Mouse (Mus musculus) spleen, embryonic (tissue): ENCODE measurements around the gene Glis2.

Experiments used
- CTCF ChIA-PET: fragments of 350-600 bp; sonication (Branson Sonifier 250); formaldehyde crosslinking; loops from one replicate; lab custom pipeline; 2022; lab: Charles Lee

The Glis2 gene

DNA sequence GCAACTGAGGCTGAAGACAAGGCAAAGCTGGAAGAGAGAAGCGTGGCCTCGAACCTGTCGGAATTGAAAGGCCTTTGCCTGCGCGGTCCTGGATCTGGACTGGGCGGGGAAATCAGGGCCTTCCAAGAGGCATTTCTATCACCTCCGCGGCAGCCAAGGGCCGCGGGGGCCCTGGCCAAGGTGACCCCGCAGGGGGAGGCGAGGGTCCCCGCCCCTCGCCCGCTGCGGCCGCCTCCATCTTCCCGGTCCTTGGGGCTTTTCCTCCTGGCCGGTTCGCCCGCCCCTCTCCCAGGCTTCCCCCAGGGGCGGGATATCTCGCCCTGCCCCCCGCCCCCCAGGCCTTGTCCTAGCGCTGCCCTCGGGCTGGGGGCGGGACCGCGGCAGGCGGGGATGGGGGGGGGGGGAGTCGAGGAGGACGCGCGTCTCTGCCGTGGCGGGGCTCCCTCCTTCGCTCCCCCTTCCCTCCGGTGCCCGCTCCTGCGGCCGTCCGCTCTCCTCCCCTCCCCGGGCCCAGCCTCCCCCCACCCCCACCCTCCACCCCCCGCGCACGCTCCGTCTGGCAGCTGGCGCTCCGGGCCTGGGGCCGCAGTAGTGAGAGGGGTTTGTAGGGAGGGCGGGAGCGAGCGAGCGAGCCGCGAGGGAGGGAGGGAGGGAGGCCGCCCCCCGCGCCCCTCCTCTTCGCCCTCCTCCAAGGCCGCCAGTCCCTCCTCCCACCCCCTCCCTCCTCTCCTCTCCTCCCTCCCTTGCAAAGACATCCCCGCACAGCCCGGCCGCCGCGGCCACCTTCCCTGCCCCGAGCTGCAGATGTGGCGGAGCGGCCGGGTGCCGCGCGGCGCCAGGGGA lies at the start of gene Glis2:
TSS of gene Glis2 (plus strand) at position 743 of the 843 bp plus-strand sequence.
- CTCF ChIA-PET, result interaction anchor here (0.7 to 0.9 kb wide), 2 partner anchors 17 to 432 kb away, joined by 3 to 4 read pairs; no protein-coding TSS in a partner anchor

- CTCF ChIA-PET, result no interaction called here
Observed at GRCm38 (mm10) chr16:4544845-4545244, 49.7 kb upstream of the Glis2 start.

- CTCF ChIA-PET, result no interaction called here
Observed at GRCm38 (mm10) chr16:4546838-4547237, 47.7 kb upstream of the Glis2 start.

- CTCF ChIA-PET, result no interaction called here
Observed at GRCm38 (mm10) chr16:4547611-4548010, 46.9 kb upstream of the Glis2 start.

GRCm38 (mm10) chr16:4548953-4549688 lies 45.4 kb upstream of the Glis2 start:
- CTCF ChIA-PET, result interaction anchor here (0.7 kb wide), 1 partner anchor 61 kb away, joined by 6 read pairs; no protein-coding TSS in a partner anchor

- CTCF ChIA-PET, result interaction anchor here (0.6 kb wide), 1 partner anchor 50 kb away, joined by 3 read pairs; no protein-coding TSS in a partner anchor
Observed at GRCm38 (mm10) chr16:4551056-4551455, 43.5 kb upstream of the Glis2 start.

DNA sequence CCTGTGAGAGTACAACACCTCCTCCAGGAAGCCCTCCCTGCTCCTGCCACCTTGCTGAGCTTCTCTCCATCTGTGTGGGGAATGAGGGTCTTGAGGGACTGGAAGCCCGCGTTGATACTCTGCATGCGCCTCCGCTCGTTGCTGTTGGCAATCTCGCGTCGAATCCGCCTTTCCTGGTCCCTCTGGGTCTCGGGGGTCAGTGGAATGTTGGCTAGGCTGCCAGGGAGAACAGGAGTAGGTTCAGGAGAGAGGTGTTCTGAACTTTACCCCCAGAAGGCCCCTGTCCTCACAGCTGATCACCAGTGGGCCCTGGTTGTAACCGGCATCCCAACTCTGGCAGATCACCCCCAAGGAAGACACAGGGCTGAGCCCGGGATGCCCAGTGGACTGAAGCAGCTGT lies 42.6 kb upstream of the Glis2 start:
- CTCF ChIA-PET, result no interaction called here

- CTCF ChIA-PET, result interaction anchor here (0.6 kb wide), 1 partner anchor 57 kb away, joined by 6 read pairs; no protein-coding TSS in a partner anchor
Observed at GRCm38 (mm10) chr16:4552829-4553550, 41.5 kb upstream of the Glis2 start.

GRCm38 (mm10) chr16:4555555-4555954 lies 39.0 kb upstream of the Glis2 start:
- CTCF ChIA-PET, result no interaction called here

GRCm38 (mm10) chr16:4557085-4557484 lies 37.4 kb upstream of the Glis2 start:
- CTCF ChIA-PET, result no interaction called here

DNA sequence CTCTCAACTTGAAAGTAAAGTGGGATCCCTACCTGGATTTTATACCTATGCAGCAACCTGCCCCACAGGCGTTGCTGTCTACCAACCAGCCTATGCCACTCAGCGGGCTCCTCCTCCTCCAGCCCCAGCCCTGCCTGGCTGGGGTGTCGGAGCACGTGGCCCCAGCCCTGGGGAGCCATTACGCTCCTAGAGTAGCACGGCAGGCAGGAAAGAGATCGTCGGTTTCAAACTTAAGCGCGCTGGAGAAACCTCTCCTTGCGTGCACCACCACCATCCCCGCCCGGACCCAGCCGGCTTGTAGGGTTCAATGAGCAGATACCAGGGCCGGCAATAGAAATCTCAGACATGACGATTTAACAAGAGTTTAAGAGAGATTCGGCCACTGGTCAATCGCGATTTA lies 36.6 kb upstream of the Glis2 start:
- CTCF ChIA-PET, result interaction anchor here (0.6 kb wide), 1 partner anchor 69 kb away, joined by 3 read pairs; no protein-coding TSS in a partner anchor

DNA sequence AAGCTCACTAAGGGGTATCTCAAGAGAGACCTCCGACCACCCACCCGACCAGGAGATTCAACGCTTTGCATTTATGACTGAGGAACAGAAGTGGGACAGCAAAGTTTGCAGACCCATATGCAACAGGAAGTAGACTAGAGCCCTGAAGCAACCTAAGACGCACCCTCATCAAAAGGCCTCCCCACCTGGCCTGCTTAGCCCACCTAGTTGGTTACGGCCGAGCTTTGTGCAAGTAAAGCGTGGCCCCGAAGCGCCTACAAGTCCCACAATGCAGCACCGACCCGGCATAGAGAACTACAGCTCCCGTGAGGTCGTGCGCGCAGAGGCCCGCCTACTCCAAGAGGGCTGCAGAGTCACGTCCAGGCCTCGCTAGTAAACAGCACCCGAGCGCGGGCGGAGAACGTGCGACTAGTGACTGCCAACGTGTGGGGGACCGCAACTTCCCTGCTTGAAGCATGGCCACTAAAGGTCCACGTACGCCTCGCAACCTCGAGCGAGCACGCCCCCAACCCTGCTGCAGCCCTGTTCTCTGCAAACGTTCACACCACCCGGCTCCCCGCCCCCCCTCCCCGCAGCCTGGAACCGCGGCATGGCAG lies 36.0 kb upstream of the Glis2 start:
- CTCF ChIA-PET, result interaction anchor here (0.6 kb wide), 2 partner anchors 69 to 136 kb away, joined by 3 to 7 read pairs; no protein-coding TSS in a partner anchor

DNA sequence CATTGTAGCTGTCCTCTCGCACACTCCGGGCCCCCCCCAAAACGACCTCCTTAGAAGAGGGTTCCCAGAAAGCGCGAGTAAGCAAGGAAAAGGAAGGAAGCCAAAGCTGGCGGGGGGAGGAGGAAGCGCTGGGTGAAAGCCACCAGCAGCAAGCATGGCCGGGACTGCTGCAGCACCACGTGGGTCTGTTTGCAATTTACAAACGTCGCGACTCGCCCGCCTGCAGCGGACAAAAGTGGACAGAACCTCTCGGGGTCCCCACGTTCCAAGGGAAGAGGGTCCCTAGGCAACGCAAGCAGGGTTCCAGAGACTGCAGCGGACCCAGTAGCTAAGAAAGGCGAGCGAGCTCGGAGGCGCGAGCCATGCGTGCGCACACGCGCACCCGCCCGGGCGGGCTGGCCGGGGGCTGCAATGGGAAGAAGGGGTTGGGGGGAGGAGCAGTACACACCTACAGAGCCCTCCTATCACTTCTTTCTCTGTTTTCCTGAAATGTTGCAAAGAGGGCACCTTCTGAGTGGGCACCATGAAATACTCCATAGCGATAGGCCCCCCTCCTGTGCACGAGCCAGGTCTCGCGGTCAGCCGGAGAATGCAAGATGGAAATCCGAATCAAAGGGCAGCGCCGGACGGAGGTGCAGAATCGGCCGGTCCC lies 35.4 kb upstream of the Glis2 start:
- CTCF ChIA-PET, result interaction anchor here (0.6 to 0.7 kb wide), 3 partner anchors 68 to 137 kb away, joined by 4 to 7 read pairs (median 5); no protein-coding TSS in a partner anchor

DNA sequence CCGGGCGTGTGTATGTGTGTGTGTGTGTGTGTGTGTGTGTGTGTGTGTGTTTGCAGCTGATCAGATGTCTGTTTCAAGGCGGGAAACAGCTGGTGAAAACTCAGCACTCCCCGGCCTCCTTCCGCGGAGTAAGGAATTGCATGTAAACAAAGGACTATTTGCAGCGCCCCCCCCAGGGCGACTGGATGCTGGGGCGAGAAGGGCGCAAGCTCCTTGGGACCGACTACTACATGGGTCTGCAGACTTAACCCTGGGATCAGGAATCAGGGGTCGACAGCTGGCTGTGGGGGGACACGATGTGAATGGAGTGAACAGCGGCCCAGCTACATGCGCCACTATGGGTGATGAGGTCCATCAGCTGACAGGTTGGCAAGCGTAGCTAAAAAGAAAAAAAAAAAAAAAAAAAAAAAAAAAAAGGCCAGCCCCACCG lies 34.8 kb upstream of the Glis2 start, which contains the start of gene Tfap4:
TSS of gene Tfap4 (minus strand) at position 140 of the 430 bp plus-strand sequence.
- CTCF ChIA-PET, result interaction anchor here (0.6 to 0.7 kb wide), 4 partner anchors 20 to 94 kb away, joined by 4 to 6 read pairs (median 4); no protein-coding TSS in a partner anchor

- CTCF ChIA-PET, result interaction anchor here (0.6 to 0.7 kb wide), 4 partner anchors 21 to 93 kb away, joined by 4 to 6 read pairs (median 4); no protein-coding TSS in a partner anchor
Observed at GRCm38 (mm10) chr16:4560145-4560952, 34.2 kb upstream of the Glis2 start.

DNA sequence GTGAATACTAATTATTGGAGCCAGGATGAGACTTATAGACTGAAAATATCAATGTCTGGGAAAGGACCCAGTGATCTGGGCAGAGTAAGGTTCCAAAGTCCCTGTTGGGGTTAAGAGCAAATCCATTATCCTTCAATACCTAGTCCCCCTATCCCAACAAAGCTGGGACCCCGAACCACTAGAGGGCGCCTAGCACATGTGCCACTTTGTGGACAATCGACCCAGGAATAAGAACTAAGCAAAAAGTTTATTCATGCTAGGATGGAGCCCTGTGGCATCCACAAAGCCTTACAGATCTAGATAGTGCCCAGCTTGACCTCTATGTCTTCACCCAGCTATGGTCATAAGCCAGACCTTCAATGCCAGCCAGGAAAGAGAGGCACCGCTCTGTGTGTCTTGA lies 26.6 kb upstream of the Glis2 start:
- CTCF ChIA-PET, result interaction anchor here (0.6 to 1.3 kb wide), 7 partner anchors 9 to 258 kb away, joined by 3 to 5 read pairs (median 4); no protein-coding TSS in a partner anchor

DNA sequence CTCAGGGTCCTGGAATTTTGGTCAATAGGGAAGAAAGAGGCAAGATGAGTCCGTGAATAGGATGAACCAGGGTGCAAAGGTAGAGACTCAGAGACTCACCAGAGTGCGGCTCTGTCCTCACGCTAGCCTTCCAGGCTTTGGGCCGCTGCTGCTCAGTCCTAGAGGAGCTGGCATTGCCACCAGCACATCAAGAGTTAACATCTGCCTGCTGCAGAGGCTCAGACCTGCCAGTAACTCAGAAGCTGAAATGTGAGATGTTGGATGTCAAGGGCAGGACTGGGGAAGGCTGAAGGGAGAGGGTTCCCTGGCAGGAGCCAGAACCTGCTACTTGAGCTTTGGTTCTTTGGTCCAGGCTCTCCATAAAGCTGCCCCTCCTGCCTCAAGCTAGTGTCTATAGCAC lies 23.8 kb upstream of the Glis2 start:
- CTCF ChIA-PET, result interaction anchor here (1.3 kb wide), 1 partner anchor 37 kb away, joined by 5 read pairs; no protein-coding TSS in a partner anchor

- CTCF ChIA-PET, result no interaction called here
Observed at GRCm38 (mm10) chr16:4576038-4576437, 18.5 kb upstream of the Glis2 start.

- CTCF ChIA-PET, result interaction anchor here (0.5 to 1.0 kb wide), 3 partner anchors 9 to 554 kb away, joined by 3 read pairs; partner anchors contain the start of gene Glis2
Observed at GRCm38 (mm10) chr16:4576873-4577272, 17.6 kb upstream of the Glis2 start.
